ENCODE assay signal across 13 mouse cellular contexts in the genomic region with DNA sequence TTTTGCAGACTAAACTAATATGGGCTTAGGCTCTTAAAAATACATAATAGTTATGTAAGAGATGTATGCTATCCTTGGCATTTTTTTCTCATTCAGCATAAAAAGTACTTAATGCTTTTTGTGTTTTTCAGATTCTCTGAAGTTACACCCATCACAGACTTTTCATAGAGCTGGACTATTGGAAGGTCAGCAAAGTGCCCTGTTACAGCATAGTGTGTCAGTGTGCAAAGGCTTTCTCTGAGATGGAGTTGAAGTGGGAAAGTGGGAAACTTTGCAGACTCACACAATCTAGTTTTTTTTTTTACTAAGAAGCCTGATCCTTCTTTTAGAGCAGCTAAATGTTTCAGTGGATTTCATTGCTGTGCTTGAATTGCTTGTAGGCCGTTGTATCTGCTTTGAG. TPM values are rescaled to one million over a fixed set of nuclear protein-coding genes. Genes with fewer than 3 reads are reported as not detected.
A peak's percentile ranks its signal among the peaks of the same experiment; 100 is the strongest.
DNase-seq lines count a peak whose midpoint lies in the region; ATAC-seq and TF ChIP-seq lines count a peak whose summit lies in the region.
"Had no signal": no experiment of that assay in that cellular context is flagged by ENCODE, and none has a peak within 500 bp of the region (broad histone marks: within the 10 kb centered on the region; RNA-seq: fewer than 3 reads in every experiment).

No protein-coding gene starts in this region.

- no peak overlapping the region for H3K27ac ChIP-seq in cerebellum, adult 2 months (ENCODE audit: insufficient read depth, low read length)
- no peak overlapping the region for H3K27ac ChIP-seq in intestine, postnatal 0 days (ENCODE audit: low read depth, low read length)
- H3K27ac ChIP-seq in intestine, embryonic 16.5 days (ENCODE audit: low read length) = no peak overlapping the region
- no peak overlapping the region for H3K27ac ChIP-seq in neural tube, embryonic 12.5 days

- no peak for TF ChIP-seq POLR2A in cerebellum, adult 2 months (IDR thresholded peaks at IDR 0.05; ENCODE audit: borderline replicate concordance, insufficient read depth, low read length)

- no peak for ATAC-seq in intestine, postnatal 0 days
- ATAC-seq in intestine, embryonic 16.5 days = no peak
- ATAC-seq in neural tube, embryonic 12.5 days (ENCODE audit: low FRiP score, low read depth) = no peak
- no peak for ATAC-seq in megakaryocyte progenitor cell, adult 5-6 weeks (replicated peaks; ENCODE audit: poor library complexity)

- H3K4me2 ChIP-seq in intestine, postnatal 0 days (replicated peaks; ENCODE audit: low read depth) = 0 out of 2 replicates have a peak overlapping the region, but pooled peaks have one; percentile 59
- no peak overlapping the region for H3K4me2 ChIP-seq in intestine, embryonic 16.5 days (ENCODE audit: low read depth, low read length)
- 0 out of 2 replicates have a peak overlapping the region, but pooled peaks have one; percentile 70 for H3K4me2 ChIP-seq in neural tube, embryonic 12.5 days (replicated peaks)

- no peak for DNase-seq in cerebellum, adult 2 months
- DNase-seq in cerebellum, postnatal 36 days = no peak
- DNase-seq in neural tube, embryonic 10.5 days (ENCODE audit: extremely low spot score, low spot score) = no peak
- no peak for DNase-seq in spleen, postnatal 4 days (ENCODE audit: low spot score in 2 of 2)
- DNase-seq: adrenal gland, postnatal 10 days; cerebellum, adult 11 months; kidney, adult 11 months; spleen, adult 18-20 months; thymus, postnatal 4 days had no signal

- no peaks in the 10 kb centered on the region for H3K27me3 ChIP-seq in cerebellum, adult 2 months (ENCODE audit: control insufficient read depth, insufficient read depth, low read length)
- H3K27me3 ChIP-seq in intestine, postnatal 0 days (replicated peaks; ENCODE audit: control insufficient read depth, insufficient read depth, low read length) = no peaks in the 10 kb centered on the region
- no peaks in the 10 kb centered on the region for H3K27me3 ChIP-seq in intestine, embryonic 16.5 days (replicated peaks; ENCODE audit: control insufficient read depth, insufficient read depth, low read length)
- no peaks in the 10 kb centered on the region for H3K27me3 ChIP-seq in neural tube, embryonic 12.5 days (replicated peaks)

- no peaks in the 10 kb centered on the region for H3K9me3 ChIP-seq in intestine, postnatal 0 days (ENCODE audit: control insufficient read depth)
- no peaks in the 10 kb centered on the region for H3K9me3 ChIP-seq in intestine, embryonic 16.5 days (ENCODE audit: control insufficient read depth, low read length)
- H3K9me3 ChIP-seq in neural tube, embryonic 12.5 days = no peaks in the 10 kb centered on the region

- 82% methylated on average over 1 of the region's 1 CpGs for WGBS in cerebellum, adult 2 months
- 80% methylated on average over 1 of the region's 1 CpGs for WGBS in intestine, postnatal 0 days
- 80% methylated on average over 1 of the region's 1 CpGs for WGBS in intestine, embryonic 16.5 days
- 85% methylated on average over 1 of the region's 1 CpGs for WGBS in neural tube, embryonic 12.5 days

- peak overlapping the region; percentile 16 for H3K4me3 ChIP-seq in cerebellum, adult 2 months (replicated peaks; ENCODE audit: insufficient read depth, low read depth, low read length)
- H3K4me3 ChIP-seq in intestine, postnatal 0 days (ENCODE audit: low read depth, low read length) = no peak overlapping the region
- H3K4me3 ChIP-seq in intestine, embryonic 16.5 days (ENCODE audit: low read length) = no peak overlapping the region
- H3K4me3 ChIP-seq in neural tube, embryonic 12.5 days = no peak overlapping the region

- no peak for TF ChIP-seq CTCF in cerebellum, adult 2 months (IDR thresholded peaks at IDR 0.05; ENCODE audit: borderline replicate concordance, insufficient read depth, low read depth, low read length)
- TF ChIP-seq CTCF in intestine, postnatal 0 days (IDR thresholded peaks at IDR 0.05; ENCODE audit: low read depth) = no peak

- H3K9ac ChIP-seq in intestine, postnatal 0 days (ENCODE audit: low read depth, low read length) = no peak overlapping the region
- H3K9ac ChIP-seq in intestine, embryonic 16.5 days (ENCODE audit: low read depth, low read length) = no peak overlapping the region
- no peak overlapping the region for H3K9ac ChIP-seq in neural tube, embryonic 12.5 days

- H3K36me3 ChIP-seq in intestine, postnatal 0 days (ENCODE audit: control insufficient read depth, insufficient read depth) = no peaks in the 10 kb centered on the region
- H3K36me3 ChIP-seq in intestine, embryonic 16.5 days (ENCODE audit: control insufficient read depth, insufficient read depth, low read length) = no peaks in the 10 kb centered on the region
- H3K36me3 ChIP-seq in neural tube, embryonic 12.5 days = no peaks in the 10 kb centered on the region

- no peaks in the 10 kb centered on the region for H3K4me1 ChIP-seq in cerebellum, adult 2 months (ENCODE audit: control insufficient read depth, insufficient read depth, low read length)
- H3K4me1 ChIP-seq in intestine, postnatal 0 days (replicated peaks; ENCODE audit: control insufficient read depth, insufficient read depth, low read length) = no peaks in the 10 kb centered on the region
- peaks cover 9% of the 10 kb centered on the region for H3K4me1 ChIP-seq in intestine, embryonic 16.5 days (ENCODE audit: control insufficient read depth, insufficient read depth, low read length)
- H3K4me1 ChIP-seq in neural tube, embryonic 12.5 days = peaks cover 11% of the 10 kb centered on the region

RNA-seq across cellular contexts. Expression of a gene that starts 2.2 kb away (rescaled TPM):
- 37.5 and 41.1 TPM in 2 replicates for polyA plus RNA-seq in cerebellum, adult 2 months (2012; rRNA removed)
- 4.8 and 6.6 TPM in 2 replicates for polyA plus RNA-seq in intestine, postnatal 0 days (2015; fragmentation: Nextera tagmentation; extraction: Ambion mirVana)
- 5.4 and 5.9 TPM in 2 replicates for polyA plus RNA-seq in intestine, embryonic 16.5 days (2015; fragmentation: Nextera tagmentation; extraction: Ambion mirVana)
- polyA plus RNA-seq in neural tube, embryonic 12.5 days (2016; fragmentation: Nextera tagmentation; extraction: Ambion mirVana) = 15.2 and 15.7 TPM in 2 replicates
- total RNA-seq in megakaryocyte progenitor cell, adult 5-6 weeks (2015) = 30.1 and 32.3 TPM in 2 replicates
- total RNA-seq in megakaryocyte progenitor cell, adult 5-6 weeks (2017) = 18.8 and 20.9 TPM in 2 replicates
